Mouse (Mus musculus): ENCODE measurements around the gene Ttc34.
A peak's percentile ranks its signal among the peaks of the same experiment; 100 is the strongest.

Gene Ttc34

DNA sequence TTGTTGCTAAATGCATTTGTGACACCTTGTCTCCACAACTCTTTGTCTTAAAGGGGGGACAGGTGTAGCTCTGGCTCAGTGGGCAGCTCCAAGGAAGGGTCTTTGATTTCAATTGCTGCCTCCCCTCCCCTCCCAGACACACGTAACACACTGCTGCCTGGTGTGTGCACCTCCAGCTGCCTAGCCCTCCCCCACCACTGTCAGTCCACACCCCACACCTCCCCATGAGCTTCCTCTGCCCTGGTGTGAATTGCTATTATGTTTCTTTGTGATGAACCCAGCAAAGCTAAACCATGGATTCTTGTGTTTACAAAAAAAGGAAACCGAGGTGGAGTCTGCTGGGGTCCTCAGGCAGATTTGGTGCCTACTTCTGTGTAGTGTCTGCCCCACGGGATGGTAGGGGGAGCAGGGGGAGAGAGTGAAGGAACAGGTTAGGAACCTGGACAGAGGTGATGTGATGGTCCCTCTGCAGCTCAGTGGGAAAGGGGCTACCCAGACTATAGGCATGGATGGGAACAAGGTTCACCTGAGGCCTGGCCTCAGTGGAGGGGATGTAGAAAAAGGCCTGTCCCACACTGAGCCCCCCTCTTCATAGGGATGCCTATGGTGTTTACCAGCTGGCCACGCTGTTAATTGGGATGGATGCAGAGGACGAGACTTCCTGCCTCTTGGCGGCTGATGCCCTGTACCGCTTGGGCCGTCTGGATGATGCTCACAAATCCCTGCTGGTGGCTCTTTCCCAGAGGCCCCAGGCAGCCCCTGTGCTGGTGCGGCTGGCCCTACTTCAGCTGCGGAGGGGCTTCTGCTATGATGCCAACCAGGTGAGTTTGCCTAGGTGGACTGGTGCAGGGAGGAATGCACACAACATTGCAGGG lies 20.3 kb downstream of the Ttc34 start:
- peak; percentile 86 for DNase-seq

DNA sequence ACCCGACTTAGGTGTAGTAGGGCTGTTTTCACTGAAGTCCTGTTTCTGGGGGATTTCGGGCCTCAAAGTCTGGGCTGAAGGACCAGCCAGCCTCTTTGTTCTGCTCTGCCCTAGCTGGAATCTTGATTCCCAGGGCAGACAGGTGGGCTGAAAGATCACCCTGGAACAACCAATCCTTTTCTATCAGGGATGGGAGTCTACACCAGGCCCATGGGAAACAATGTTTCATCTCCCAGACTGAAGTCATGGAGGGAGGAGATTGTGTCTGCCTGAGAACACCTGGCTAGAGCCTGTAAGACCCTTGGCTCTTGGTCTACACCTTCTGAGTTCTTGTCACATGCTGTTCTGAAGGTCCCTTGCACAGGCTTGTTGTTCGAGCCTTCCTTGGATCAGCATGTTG lies 21.3 kb downstream of the Ttc34 start:
- peak; percentile 54 for DNase-seq

- DNase-seq: peak; percentile 68
These were observed 24.7 kb downstream of the Ttc34 start for GRCm38 (mm10) chr4:154861967-154862366.

DNA sequence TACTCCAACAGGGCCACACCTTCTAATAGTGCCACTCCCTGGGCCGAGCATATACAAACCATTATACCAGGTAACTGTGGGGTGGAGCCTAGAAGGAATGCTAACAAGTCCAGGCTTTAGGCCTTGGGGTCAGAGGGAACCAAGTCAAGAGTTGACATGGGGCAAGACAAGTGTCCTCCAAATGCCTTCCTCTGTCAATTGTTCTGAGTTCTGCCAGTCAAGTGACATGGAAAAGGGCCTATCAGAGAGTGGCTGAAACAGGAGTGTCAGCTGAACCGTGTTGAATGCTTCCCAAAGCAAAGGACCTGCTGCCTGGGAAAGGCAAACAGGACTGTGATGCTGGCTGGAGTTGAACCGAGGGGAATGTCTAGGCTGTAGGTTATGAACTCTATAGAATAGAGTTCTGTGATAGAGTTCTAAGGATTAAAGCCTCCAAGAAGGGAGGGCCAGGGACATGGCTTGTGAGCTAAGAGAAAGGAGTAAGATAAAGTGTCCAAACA lies 26.2 kb downstream of the Ttc34 start:
- DNase-seq: peak; percentile 80

- DNase-seq: peak; percentile 99
These were observed 27.1 kb downstream of the Ttc34 start for GRCm38 (mm10) chr4:154864271-154864771.

- peak; percentile 89 for DNase-seq
These were observed 27.9 kb downstream of the Ttc34 start for GRCm38 (mm10) chr4:154864961-154865760.

GRCm38 (mm10) chr4:154866391-154866790 lies 29.1 kb downstream of the Ttc34 start:
- peak; percentile 91 for DNase-seq

DNA sequence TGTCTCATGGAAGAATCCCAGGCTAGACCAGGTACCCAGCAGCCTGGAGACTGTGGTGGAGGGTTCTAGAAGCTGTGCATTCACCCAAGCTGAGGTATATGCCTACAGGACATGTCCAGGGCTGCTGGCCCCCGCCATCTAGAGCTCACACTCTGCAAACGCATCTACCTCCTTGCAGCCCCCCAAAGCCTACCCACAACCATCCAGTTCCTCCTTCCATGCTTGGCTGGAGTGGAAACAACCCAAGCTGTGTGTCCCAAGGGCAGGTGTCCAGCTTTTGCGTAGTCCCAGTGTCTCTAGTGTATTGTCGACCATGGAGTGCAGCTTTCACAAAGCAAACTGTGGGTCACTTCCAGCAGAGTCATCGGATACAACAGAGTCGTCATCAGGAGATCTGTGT lies 30.0 kb downstream of the Ttc34 start:
- DNase-seq: peak; percentile 83

- peak; percentile 85 for DNase-seq
These were observed 32.2 kb downstream of the Ttc34 start, which contains the start of gene Mmel1 for GRCm38 (mm10) chr4:154869440-154869839. Gene Mmel1, plus strand, starts transcription at chr4:154869585.

GRCm38 (mm10) chr4:154870721-154871120 lies 33.5 kb downstream of the Ttc34 start:
- peak; percentile 59 for DNase-seq

GRCm38 (mm10) chr4:154871757-154872251 lies 34.5 kb downstream of the Ttc34 start:
- peak; percentile 85 for DNase-seq

GRCm38 (mm10) chr4:154873186-154873585 lies 35.9 kb downstream of the Ttc34 start:
- DNase-seq: peak; percentile 83

GRCm38 (mm10) chr4:154877864-154878548 lies 40.7 kb downstream of the Ttc34 start:
- peak; percentile 98 for DNase-seq

- DNase-seq: peak; percentile 96
These were observed 43.5 kb downstream of the Ttc34 start for GRCm38 (mm10) chr4:154880730-154881129.

DNA sequence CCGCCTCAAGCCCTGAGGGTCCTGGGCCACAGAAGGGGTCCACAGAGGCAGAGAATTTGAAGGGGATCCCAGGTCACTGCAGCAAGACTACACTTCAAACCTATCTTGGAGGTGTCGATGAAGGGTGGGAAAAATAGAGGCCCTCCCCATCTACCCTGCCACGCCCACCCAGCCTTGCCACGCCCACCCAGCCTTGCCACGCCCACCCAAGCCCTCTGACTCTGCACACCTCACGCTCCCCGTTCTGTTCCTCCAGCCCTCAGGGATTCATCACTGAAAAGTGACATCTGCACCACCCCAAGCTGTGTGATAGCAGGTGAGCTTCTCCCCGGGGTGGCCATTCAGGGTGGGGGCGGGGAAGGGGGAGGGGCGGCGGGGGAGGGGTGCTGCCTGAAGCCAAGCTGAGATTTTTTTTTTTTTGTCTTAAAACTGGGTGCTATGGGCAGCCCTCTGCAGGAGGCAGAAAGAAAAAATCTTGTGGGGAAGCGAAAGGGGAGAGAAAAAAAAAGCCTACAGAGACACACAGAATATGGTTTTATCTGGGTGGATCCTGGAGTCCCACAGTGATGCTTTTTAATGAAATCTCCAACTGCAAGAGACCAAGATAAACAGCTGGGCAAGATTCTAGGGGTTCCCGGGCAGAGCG lies 44.9 kb downstream of the Ttc34 start:
- DNase-seq: peak; percentile 89

DNA sequence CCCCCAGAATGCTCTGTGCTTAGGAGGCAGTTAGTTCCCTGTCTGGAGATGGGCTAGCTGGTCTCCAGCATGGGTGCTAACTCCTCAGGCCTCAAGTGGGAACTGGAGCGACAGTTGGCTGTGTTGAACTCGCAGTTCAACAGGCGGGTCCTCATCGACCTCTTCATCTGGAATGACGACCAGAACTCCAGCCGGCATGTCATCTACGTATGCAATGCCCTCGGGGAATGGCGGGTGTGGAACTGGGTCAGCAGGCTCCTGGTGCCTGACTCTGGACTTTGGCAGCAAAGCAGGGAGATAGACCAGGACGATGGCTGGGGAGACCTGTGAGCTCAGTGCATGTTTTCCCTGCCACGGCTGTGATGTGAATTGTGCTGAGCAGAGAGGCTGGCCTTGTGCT lies 48.2 kb downstream of the Ttc34 start:
- DNase-seq: peak; percentile 89

DNA sequence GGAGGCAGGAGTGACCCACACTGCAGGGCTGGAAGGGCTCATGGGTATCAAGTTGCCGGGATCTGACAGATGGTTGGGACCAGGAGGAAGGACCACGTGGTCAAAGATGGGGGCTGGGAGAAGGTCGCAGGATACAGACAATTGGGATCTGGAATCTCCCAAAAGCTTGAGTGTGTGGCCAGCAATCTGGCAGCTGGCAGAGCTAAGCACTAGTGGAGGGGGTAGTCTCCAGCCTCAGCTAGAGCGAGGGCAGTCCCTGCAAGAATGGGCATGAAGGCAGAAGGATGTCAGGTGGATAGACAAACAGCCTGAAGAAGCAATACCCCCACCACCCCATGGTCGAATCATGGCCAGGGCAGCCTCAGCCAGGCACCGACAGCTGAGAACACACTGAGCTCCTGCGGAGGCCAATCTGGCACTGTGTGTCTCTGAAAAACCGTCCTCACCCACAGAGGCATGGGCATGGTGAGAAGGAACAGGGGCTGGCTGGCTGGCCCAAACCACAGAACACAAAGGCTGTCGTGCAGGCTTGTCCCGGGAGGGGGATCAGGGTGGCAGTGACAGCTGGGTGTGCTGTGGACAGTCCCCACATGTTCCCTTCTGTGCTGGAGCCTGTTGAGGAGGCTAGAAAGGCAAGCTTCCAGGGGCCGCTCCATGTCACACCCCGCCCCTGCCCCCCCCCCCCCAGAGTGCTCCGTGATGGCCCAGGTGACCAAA lies 49.8 kb downstream of the Ttc34 start:
- DNase-seq: no peak

- peak; percentile 82 for DNase-seq
These were observed 50.5 kb downstream of the Ttc34 start for GRCm38 (mm10) chr4:154887593-154888250.

DNA sequence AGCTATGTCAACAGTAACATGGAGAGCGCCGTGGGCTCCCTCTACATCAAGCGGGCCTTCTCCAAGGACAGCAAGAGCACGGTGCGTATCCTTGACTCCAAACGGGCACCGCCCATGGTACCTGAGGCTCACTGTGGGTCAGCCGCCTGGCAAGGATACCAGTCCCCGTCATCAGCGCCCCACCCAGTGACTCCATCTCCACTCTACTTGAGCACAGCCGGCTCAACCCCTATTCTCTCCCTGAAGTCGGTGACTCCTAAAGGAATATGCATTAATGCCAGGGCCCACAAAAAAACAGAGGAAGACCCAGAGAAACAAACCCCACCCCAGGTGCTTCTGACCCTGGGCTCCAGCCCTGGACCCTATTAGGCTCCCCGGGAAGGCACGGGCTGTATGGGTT lies 53.6 kb downstream of the Ttc34 start:
- no peak for DNase-seq

DNA sequence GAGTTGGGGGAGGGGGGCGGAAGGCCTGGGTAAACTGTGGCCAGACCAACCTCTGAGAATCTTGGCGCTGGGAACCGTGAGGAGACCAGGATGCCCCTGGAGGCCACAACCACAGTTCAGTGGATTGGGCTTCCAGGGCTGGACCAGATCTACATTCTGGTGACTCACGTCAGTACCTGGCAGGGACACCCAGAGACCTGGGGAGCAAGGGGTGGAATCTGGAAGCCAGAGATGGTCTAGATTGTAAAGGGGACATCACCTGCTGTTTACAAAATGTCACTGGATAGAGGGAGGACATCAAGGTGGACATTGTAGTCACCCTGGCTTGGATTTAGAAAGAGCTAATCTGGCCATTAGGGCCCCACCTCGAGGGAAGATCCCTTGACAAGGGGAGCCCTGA lies 58.3 kb downstream of the Ttc34 start:
- DNase-seq: peak; percentile 71
